Mouse (Mus musculus): ENCODE data around the gene Sash1.

Sash1 gene

GRCm38 (mm10) chr10:8787221-8787620 lies 98.6 kb downstream of the Sash1 start:
- DNase-seq: no peak

GRCm38 (mm10) chr10:8785451-8786145 lies 100.3 kb downstream of the Sash1 start:
- DNase-seq: no peak

GRCm38 (mm10) chr10:8781876-8782372 lies 103.9 kb downstream of the Sash1 start:
- DNase-seq: no peak

- DNase-seq: no peak
These were observed 106.0 kb downstream of the Sash1 start for GRCm38 (mm10) chr10:8779842-8780241.

- no peak for DNase-seq
These were observed 107.0 kb downstream of the Sash1 start for GRCm38 (mm10) chr10:8778845-8779244.

- no peak for DNase-seq
These were observed 108.2 kb downstream of the Sash1 start for GRCm38 (mm10) chr10:8777552-8778253.

DNA sequence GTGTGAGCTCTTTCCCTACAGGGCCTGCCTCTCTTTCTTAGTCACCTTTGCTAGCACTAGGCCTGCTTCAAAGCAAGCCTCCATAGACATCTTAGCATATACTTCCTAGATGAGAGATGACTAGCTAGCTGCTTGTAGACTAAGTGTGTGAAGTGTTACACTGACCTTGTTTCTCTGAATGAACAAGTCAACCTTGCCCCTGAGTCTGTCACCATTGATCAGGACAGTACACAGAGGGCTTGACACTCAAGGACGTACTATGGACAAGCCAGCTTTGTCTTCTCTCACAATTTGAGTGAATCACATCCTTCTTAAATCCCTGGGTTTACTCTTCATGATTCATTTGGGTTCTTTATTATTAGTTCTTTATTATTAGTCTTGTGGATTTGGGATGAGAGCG lies 109.1 kb downstream of the Sash1 start:
- DNase-seq: no peak

DNA sequence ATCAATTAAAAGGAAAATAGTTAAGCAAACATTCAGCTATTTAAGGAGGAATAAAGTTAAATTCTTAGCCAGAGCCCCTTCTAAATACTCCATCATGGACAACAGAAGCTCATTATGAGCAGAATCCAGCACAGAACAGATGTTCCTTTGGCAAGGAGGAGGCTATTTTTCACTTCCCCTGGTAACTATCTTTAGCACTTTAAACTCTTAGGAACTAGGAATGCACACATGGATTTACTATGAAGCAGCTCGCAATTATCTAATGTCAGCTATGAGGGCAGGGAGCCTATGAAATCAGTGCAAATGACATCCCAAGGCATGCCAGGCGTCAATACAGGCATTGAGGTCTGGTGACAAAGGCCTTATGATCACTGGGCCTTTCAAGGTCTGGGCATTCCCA lies 110.1 kb downstream of the Sash1 start:
- DNase-seq: no peak

- peak; percentile 63 for DNase-seq
These were observed 113.2 kb downstream of the Sash1 start for GRCm38 (mm10) chr10:8772464-8773209.

GRCm38 (mm10) chr10:8770931-8771653 lies 114.8 kb downstream of the Sash1 start:
- no peak for DNase-seq

DNA sequence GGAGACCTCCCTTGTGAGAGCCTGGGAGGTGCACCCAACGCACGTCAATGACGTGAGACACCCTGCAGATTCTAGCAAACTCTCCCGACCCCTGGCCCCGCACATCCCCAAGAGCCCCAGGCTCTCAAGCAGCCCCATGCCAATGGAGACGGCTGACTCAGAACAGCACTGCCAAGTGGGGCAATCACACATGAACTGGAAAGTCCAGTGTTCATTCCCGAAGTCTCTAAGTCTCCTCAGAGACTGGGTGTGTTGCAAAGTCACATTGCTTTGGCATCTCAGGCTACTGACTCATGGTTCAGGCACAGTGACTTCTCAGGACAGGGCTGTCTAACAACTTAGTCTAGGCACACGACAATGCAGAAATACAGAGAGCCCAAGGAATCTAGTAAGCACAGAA lies 117.2 kb downstream of the Sash1 start:
- DNase-seq: no peak

GRCm38 (mm10) chr10:8767381-8767780 lies 118.5 kb downstream of the Sash1 start:
- no peak for DNase-seq

DNA sequence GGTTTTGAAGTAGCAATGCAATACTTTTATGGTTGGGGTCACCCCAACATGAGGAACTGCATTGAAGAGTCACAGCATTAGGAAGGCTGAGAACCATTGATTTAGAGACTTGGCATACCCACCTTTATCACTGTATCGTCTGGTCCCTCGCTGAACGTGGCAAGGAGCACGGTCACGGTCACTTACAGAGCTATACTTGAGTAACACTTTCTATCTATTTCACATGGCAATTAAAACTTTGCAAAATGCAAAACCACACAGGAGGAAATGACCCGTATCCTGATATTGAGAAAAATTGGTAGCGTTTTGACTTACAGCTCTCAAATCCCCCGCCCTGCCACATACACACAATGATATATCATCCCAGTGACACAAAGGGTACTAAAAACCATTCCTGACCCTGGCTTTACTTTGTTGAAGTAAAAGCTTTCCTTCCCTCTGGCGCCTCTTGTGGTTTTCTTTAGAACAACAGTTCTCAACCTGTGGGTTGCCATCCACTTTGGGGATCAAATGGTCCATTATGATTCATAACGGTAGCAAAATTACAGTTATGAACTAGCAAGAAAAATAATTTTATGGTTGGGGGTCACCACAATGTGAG lies 119.8 kb downstream of the Sash1 start:
- DNase-seq: peak; percentile 43

DNA sequence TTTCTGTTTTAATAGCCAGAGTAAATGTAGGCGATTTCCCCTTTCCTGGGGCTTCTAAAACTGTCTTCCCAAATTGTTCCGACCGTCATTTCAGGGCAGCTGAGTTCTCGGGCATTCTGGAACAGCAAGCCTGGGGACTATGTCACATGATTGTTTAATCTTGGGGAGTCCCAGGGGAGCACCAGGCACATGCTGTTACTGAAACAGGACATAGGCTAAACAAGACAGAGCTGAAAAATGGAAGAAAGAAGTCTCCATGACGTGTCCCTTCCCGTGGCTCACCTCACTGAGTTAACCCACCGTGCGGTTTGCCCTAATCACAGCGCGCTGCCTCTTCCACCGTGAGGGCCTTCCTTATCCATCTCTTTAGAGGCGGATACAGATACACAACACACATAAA lies 123.1 kb downstream of the Sash1 start:
- no peak for DNase-seq

GRCm38 (mm10) chr10:8762209-8762701 lies 123.6 kb downstream of the Sash1 start:
- no peak for DNase-seq

- no peak for DNase-seq
These were observed 124.2 kb downstream of the Sash1 start for GRCm38 (mm10) chr10:8761656-8762055.

- DNase-seq: peak; percentile 48
These were observed 125.3 kb downstream of the Sash1 start for GRCm38 (mm10) chr10:8760598-8760997.

- peak; percentile 22 for DNase-seq
These were observed 126.6 kb downstream of the Sash1 start for GRCm38 (mm10) chr10:8759228-8759627.

- no peak for DNase-seq
These were observed 128.4 kb downstream of the Sash1 start for GRCm38 (mm10) chr10:8757429-8757931.

DNA sequence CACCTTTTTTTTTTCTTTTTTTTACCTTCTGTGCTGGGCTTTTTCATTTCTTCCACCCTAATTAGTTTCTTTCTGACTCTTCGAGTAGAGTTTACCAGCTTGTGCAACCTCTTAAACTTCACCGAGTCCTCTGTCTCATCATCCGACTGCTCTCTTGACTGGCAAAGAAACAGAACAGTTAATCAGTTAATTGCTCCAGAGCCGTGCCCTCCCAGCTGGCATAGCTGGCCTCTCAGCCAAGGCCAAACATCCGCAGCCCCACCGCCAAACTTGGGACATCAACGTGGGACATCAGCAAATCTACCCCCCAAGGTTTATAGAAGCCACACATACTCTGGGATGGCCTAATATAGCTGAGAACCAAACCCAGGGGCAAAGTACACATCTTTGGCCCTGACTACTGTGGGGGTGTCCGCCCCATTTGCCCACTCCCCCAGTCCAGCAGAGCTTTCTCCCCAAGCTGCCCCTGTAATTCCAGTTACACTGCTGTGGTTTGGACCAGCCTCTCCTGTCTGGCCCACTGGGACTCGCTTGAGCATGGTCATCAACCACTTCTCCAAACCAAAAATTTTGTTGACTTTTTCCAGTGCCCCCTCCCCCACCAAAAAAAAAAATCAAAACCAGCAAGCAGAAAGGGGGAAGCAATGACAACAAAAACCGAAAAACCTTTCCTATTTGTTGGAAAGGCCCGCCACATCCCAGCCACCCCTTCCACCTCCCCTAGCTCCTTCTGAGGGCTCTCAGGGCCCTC lies 129.1 kb downstream of the Sash1 start:
- DNase-seq: no peak

DNA sequence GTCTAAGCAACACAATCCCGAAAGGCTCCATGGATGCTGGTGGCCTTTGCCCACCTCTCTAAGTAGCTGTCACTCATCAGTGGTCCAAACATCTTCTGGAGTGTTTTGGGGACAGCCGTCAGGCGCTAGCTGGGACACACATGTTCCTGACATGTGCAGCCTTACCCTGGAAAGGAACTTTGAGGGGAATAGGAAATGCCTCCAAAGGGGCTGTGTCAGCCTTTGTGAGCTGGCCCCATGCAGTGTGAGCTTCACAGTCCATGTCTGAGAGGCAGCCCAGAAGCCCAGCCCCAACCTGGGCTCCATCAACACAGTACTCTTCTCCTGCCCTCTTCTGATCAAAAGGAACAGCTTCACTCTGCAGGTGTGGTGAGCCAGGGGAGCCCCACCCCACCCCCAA lies 132.5 kb downstream of the Sash1 start:
- no peak for DNase-seq
